Comparison of ENCODE assay signal across 9 mouse cellular contexts in genomic region chr4:54601671-54602512, GRCm38 (mm10).
DNase-seq lines count a peak whose midpoint lies in the region; TF ChIP-seq lines count a peak whose summit lies in the region.
"Had no signal": no experiment of that assay in that cellular context is flagged by ENCODE, and none has a peak within 500 bp of the region (broad histone marks: within the 10 kb centered on the region; RNA-seq: fewer than 3 reads in every experiment).

No protein-coding gene starts in this region.

- no peaks in the 10 kb centered on the region for H3K36me3 ChIP-seq in kidney, adult 2 months (ENCODE audit: control insufficient read depth, insufficient read depth, low read length)

- DNase-seq in kidney, postnatal 14 days: peak; percentile 29
- DNase-seq in kidney, adult 2 months: no peak
- peak; percentile 42 to 52 for DNase-seq in cerebellum, postnatal 25 days
- DNase-seq in gastrocnemius, postnatal 14 days: peak; percentile 9
- DNase-seq in neural tube, embryonic 10.5 days (ENCODE audit: extremely low spot score, low spot score): peak; percentile 59
- no peak for DNase-seq in spleen, postnatal 36 days (ENCODE audit: low spot score in 2 of 2)
- DNase-seq in lung, postnatal 36 days: no peak
- DNase-seq in thymus, postnatal 4 days: no peak

- no peak overlapping the region for H3K4me3 ChIP-seq in kidney, adult 2 months (ENCODE audit: insufficient read depth, low read depth, low read length)

- H3K27me3 ChIP-seq in kidney, adult 2 months (replicated peaks; ENCODE audit: control insufficient read depth, insufficient read depth, low read length): no peaks in the 10 kb centered on the region

- intact Hi-C loops in gastrocnemius, postnatal 14 days (cut with DNase I; ENCODE audit: low total_unique reads): no loop called here

- no peak overlapping the region for H3K27ac ChIP-seq in kidney, adult 2 months (ENCODE audit: insufficient read depth, low read depth, low read length)
- H3K27ac ChIP-seq: liver, embryonic 14.5 days had no signal

- 63% methylated on average over 15 of the region's 15 CpGs for WGBS in kidney, adult 2 months

- no peaks in the 10 kb centered on the region for H3K4me1 ChIP-seq in kidney, adult 2 months (ENCODE audit: control insufficient read depth, insufficient read depth, low read length)

- no peak for TF ChIP-seq POLR2A in kidney, adult 2 months (IDR thresholded peaks at IDR 0.05; ENCODE audit: low read depth, low read length)

- no peak for TF ChIP-seq CTCF in kidney, adult 2 months (conservative IDR thresholded peaks at IDR 0.05; ENCODE audit: insufficient read depth, insufficient read length, low read depth, low read length)

Comparison
In these comparisons a context has a peak if more than half of its experiments do, and no peak if none do; other contexts are left out.
1. DNase-seq: peak in kidney, postnatal 14 days (single experiment), cerebellum, postnatal 25 days (2 of 2), gastrocnemius, postnatal 14 days (single experiment) and neural tube, embryonic 10.5 days (single experiment); none in kidney, adult 2 months (single experiment), spleen, postnatal 36 days (0 of 2), lung, postnatal 36 days (single experiment) and thymus, postnatal 4 days (single experiment).